Mouse (Mus musculus) midbrain, embryonic 11.5 days (tissue): ENCODE measurements around the gene Iqcf1. TPM values are rescaled to one million over a fixed set of nuclear protein-coding genes. Genes with fewer than 3 reads are reported as not detected.

Experiments
- ATAC-seq: fragments of 200-750 bp; cut with Nextera tagmentation; 2 replicates; pipeline ENCODE4 v1.8.0; 2017; ENCODE audit warnings: moderate TSS enrichment, moderate library complexity; ENCODE audit not compliant: low FRiP score
- DNase-seq: peaks from one replicate; pipeline ENCODE4 v3.0.0; 2015; ENCODE audit warnings: low spot score; ENCODE audit errors: missing footprints
- H3K27ac ChIP-seq: fragments of 300-500 bp; sonication (generic); 2 replicates; pipeline ENCODE4 v1.5.1; 2014; ENCODE audit warnings: low read depth, low read length
- H3K27me3 ChIP-seq: fragments of 300-500 bp; sonication (generic); 2 replicates; pipeline ENCODE4 v1.6.1; 2014; ENCODE audit warnings: mild to moderate bottlenecking, low read length, moderate library complexity, mixed read lengths; ENCODE audit not compliant: control insufficient read depth, insufficient read depth
- H3K36me3 ChIP-seq: fragments of 300-500 bp; sonication (generic); 2 replicates; pipeline ENCODE4 v1.6.1; 2014; ENCODE audit warnings: mild to moderate bottlenecking, low read length, moderate library complexity, mixed read lengths; ENCODE audit not compliant: control insufficient read depth, insufficient read depth
- H3K4me1 ChIP-seq: fragments of 300-500 bp; sonication (generic); 2 replicates; pipeline ENCODE4 v1.6.1; 2014; ENCODE audit warnings: low read length; ENCODE audit not compliant: control insufficient read depth, insufficient read depth
- H3K4me2 ChIP-seq: fragments of 300-500 bp; sonication (generic); 2 replicates; pipeline ENCODE4 v1.6.1; 2014; ENCODE audit warnings: mild to moderate bottlenecking, moderate library complexity
- H3K4me3 ChIP-seq: fragments of 300-500 bp; sonication (generic); 2 replicates; pipeline ENCODE4 v1.5.1; 2014; ENCODE audit warnings: low read depth, low read length
- H3K9ac ChIP-seq: fragments of 300-500 bp; sonication (generic); 2 replicates; pipeline ENCODE4 v1.6.1; 2014; ENCODE audit warnings: low read length
- H3K9me3 ChIP-seq: fragments of 300-500 bp; sonication (generic); 2 replicates; pipeline ENCODE4 v1.6.1; 2016; ENCODE audit warnings: low read length; ENCODE audit not compliant: control insufficient read depth
- WGBS: fragments of 180-500 bp; shearing (Covaris S2); extraction: QIAGEN DNeasy Blood & Tissue Kit; methylation state at CpG from one replicate; pipeline ENCODE4 v1.1.7; 2014; 5-methylcytosine and 5-hydroxymethylcytosine counted together
- polyA plus RNA-seq: library from polyadenylated mRNA; unstranded; fragments of >200 nt; fragmentation: Nextera tagmentation; extraction: Ambion mirVana; gene quantifications from 2 replicates; pipeline ENCODE4 v1.2.1, GENCODE M21; 2014

Iqcf1 gene
- polyA plus RNA-seq, 1 experiment from 2014 or later = not detected

- DNase-seq = peak; percentile 83
- 89% methylated on average over 12 of the region's 12 CpGs for WGBS
- Histone ChIP-seq H3K27ac (no peak overlapping the region), H3K4me1 (peaks cover 34% of the 10 kb centered on the region), H3K9me3 (no peaks in the 10 kb centered on the region), H3K4me2 (no peak overlapping the region), H3K4me3 (no peak overlapping the region), H3K36me3 (peaks cover 23% of the 10 kb centered on the region), H3K9ac (no peak overlapping the region), H3K27me3 (peaks cover 7% of the 10 kb centered on the region)
- ATAC-seq = no peak
Observed at GRCm38 (mm10) chr9:106462430-106462800, 37.4 kb upstream of the Iqcf1 start.

- peaks cover 23% of the 10 kb centered on the region for H3K36me3 ChIP-seq
- peaks cover 25% of the 10 kb centered on the region for H3K4me1 ChIP-seq
- H3K4me2 ChIP-seq = no peak overlapping the region
- H3K9ac ChIP-seq = no peak overlapping the region
- H3K27ac ChIP-seq = no peak overlapping the region
- WGBS = 86% methylated on average over 21 of the region's 21 CpGs
- H3K4me3 ChIP-seq = no peak overlapping the region
- DNase-seq (peak; percentile 86), ATAC-seq (no peak)
- no peaks in the 10 kb centered on the region for H3K9me3 ChIP-seq
- peaks cover 7% of the 10 kb centered on the region for H3K27me3 ChIP-seq
Observed at GRCm38 (mm10) chr9:106463122-106464063, 36.4 kb upstream of the Iqcf1 start.

- Histone ChIP-seq H3K4me1 (peaks cover 13% of the 10 kb centered on the region), H3K27me3 (peaks cover 7% of the 10 kb centered on the region), H3K4me3 (peak overlapping the region; percentile 38), H3K4me2 (peak overlapping the region; percentile 79), H3K27ac (peak overlapping the region; percentile 59), H3K36me3 (peaks cover 21% of the 10 kb centered on the region), H3K9ac (peak overlapping the region; percentile 70), H3K9me3 (no peaks in the 10 kb centered on the region)
- ATAC-seq (peak; percentile 86), DNase-seq (peak; percentile 96)
- 1% methylated on average over 98 of the region's 99 CpGs for WGBS
Observed at GRCm38 (mm10) chr9:106464751-106465541, 34.8 kb upstream of the Iqcf1 start.

- 36% methylated on average over 26 of the region's 26 CpGs for WGBS
- peak within 1 kb of the TSS; percentile 59 for H3K27ac ChIP-seq
- DNase-seq (no peak), ATAC-seq (0 out of 2 replicates have a peak, but pooled peaks have one; percentile 1)
- H3K4me2 ChIP-seq = peak within 1 kb of the TSS; percentile 79
- peaks cover 21% of the 10 kb centered on the region for H3K36me3 ChIP-seq
- peaks cover 7% of the 10 kb centered on the region for H3K27me3 ChIP-seq
- H3K4me1 ChIP-seq = peaks cover 11% of the 10 kb centered on the region
- H3K9me3 ChIP-seq = no peaks in the 10 kb centered on the region
- H3K4me3 ChIP-seq = peak within 1 kb of the TSS; percentile 38
- peak within 1 kb of the TSS; percentile 70 for H3K9ac ChIP-seq
Observed at GRCm38 (mm10) chr9:106465571-106466200, 34.1 kb upstream of the Iqcf1 start, which contains the start of gene Gpr62. TSS of gene Gpr62 (minus strand) at chr9:106465938.

- peaks cover 13% of the 10 kb centered on the region for H3K4me1 ChIP-seq
- no peak for ATAC-seq
- WGBS = 87% methylated on average over 6 of the region's 6 CpGs
Observed at GRCm38 (mm10) chr9:106466721-106467120, 33.0 kb upstream of the Iqcf1 start.

GRCm38 (mm10) chr9:106467746-106468145 is 32.0 kb upstream of the Iqcf1 start:
- no peak overlapping the region for H3K4me2 ChIP-seq
- H3K27ac ChIP-seq = no peak overlapping the region
- no peak overlapping the region for H3K4me3 ChIP-seq
- peaks cover 7% of the 10 kb centered on the region for H3K36me3 ChIP-seq
- no peak for ATAC-seq
- no peak overlapping the region for H3K9ac ChIP-seq
- H3K9me3 ChIP-seq = no peaks in the 10 kb centered on the region
- WGBS = 87% methylated on average over 7 of the region's 7 CpGs
- peaks cover 16% of the 10 kb centered on the region for H3K4me1 ChIP-seq
- peak; percentile 53 for DNase-seq
- peaks cover 7% of the 10 kb centered on the region for H3K27me3 ChIP-seq

More at GRCm38 (mm10) chr9:106466721-106467120, 33.0 kb upstream of the Iqcf1 start:
- Histone ChIP-seq H3K27me3 (peaks cover 7% of the 10 kb centered on the region), H3K9me3 (no peaks in the 10 kb centered on the region), H3K4me2 (no peak overlapping the region), H3K27ac (no peak overlapping the region), H3K36me3 (peaks cover 15% of the 10 kb centered on the region), H3K9ac (no peak overlapping the region), H3K4me3 (no peak overlapping the region)
- DNase-seq = no peak

- Histone ChIP-seq H3K4me2 (no peak overlapping the region), H3K9ac (no peak overlapping the region), H3K27me3 (peaks cover 3% of the 10 kb centered on the region), H3K36me3 (no peaks in the 10 kb centered on the region; the same call in 1 of the 2 replicates), H3K27ac (no peak overlapping the region), H3K9me3 (no peaks in the 10 kb centered on the region), H3K4me3 (no peak overlapping the region), H3K4me1 (peaks cover 18% of the 10 kb centered on the region)
- DNase-seq (no peak), ATAC-seq (no peak)
- WGBS = 78% methylated on average over 6 of the region's 6 CpGs
Observed at GRCm38 (mm10) chr9:106469317-106469716, 30.4 kb upstream of the Iqcf1 start.

GRCm38 (mm10) chr9:106469776-106470175 is 30.0 kb upstream of the Iqcf1 start:
- no peak overlapping the region for H3K4me2 ChIP-seq
- H3K27ac ChIP-seq = no peak overlapping the region
- H3K9me3 ChIP-seq = no peaks in the 10 kb centered on the region
- no peaks in the 10 kb centered on the region for H3K36me3 ChIP-seq
- no peak overlapping the region for H3K4me3 ChIP-seq
- no peak overlapping the region for H3K9ac ChIP-seq
- H3K27me3 ChIP-seq = peaks cover 3% of the 10 kb centered on the region
- 80% methylated on average over 9 of the region's 9 CpGs for WGBS
- ATAC-seq (no peak), DNase-seq (no peak)
- peaks cover 18% of the 10 kb centered on the region for H3K4me1 ChIP-seq
